In genomic region chr2:105130351-105131060, GRCm38 (mm10) we compare ENCODE assay signal across 8 mouse cellular contexts. TPM values are rescaled to one million over a fixed set of nuclear protein-coding genes. Genes with fewer than 3 reads are reported as not detected.
DNase-seq lines count a peak whose midpoint lies in the region; ATAC-seq lines count a peak whose summit lies in the region.

No protein-coding gene starts in this region.

- no peak for DNase-seq in midbrain, embryonic 14.5 days
- DNase-seq in heart, adult 8-10 months (ENCODE audit: low spot score) = peak; percentile 63
- no peak for DNase-seq in cerebellum, adult 9-11 months
- DNase-seq in lung, postnatal 14 days = no peak

- ATAC-seq in midbrain, embryonic 12.5 days (ENCODE audit: low FRiP score, low read depth) = no peak
- ATAC-seq in midbrain, embryonic 14.5 days (ENCODE audit: low FRiP score, low TSS enrichment) = no peak
- no peak for ATAC-seq in intestine, embryonic 16.5 days
- no peak for ATAC-seq in stomach, embryonic 16.5 days (ENCODE audit: insufficient read depth, low FRiP score)
- ATAC-seq in monocyte, adult 5-6 weeks (replicated peaks; ENCODE audit: insufficient number of reproducible peaks, low FRiP score, low TSS enrichment, poor library complexity, severe bottlenecking) = no peak

- 0 out of 2 replicates have a peak overlapping the region, but pooled peaks have one; percentile 7 for H3K4me3 ChIP-seq in midbrain, embryonic 12.5 days
- no peak overlapping the region for H3K4me3 ChIP-seq in midbrain, embryonic 14.5 days (replicated peaks; ENCODE audit: low read depth, low read length)
- peak overlapping the region; percentile 9; the same call in 1 of the 2 replicates for H3K4me3 ChIP-seq in intestine, embryonic 16.5 days (ENCODE audit: low read length)
- H3K4me3 ChIP-seq in stomach, embryonic 16.5 days (replicated peaks; ENCODE audit: low read length) = peak overlapping the region; percentile 27

- H3K9me3 ChIP-seq in midbrain, embryonic 12.5 days = no peaks in the 10 kb centered on the region
- H3K9me3 ChIP-seq in midbrain, embryonic 14.5 days (ENCODE audit: control insufficient read depth, low read length) = no peaks in the 10 kb centered on the region
- H3K9me3 ChIP-seq in intestine, embryonic 16.5 days (ENCODE audit: control insufficient read depth, low read length) = no peaks in the 10 kb centered on the region
- H3K9me3 ChIP-seq in stomach, embryonic 16.5 days (replicated peaks; ENCODE audit: control insufficient read depth, low read length) = no peaks in the 10 kb centered on the region

- no peaks in the 10 kb centered on the region for H3K36me3 ChIP-seq in midbrain, embryonic 12.5 days
- H3K36me3 ChIP-seq in midbrain, embryonic 14.5 days (ENCODE audit: control insufficient read depth, insufficient read depth, low read length) = no peaks in the 10 kb centered on the region
- no peaks in the 10 kb centered on the region for H3K36me3 ChIP-seq in intestine, embryonic 16.5 days (ENCODE audit: control insufficient read depth, insufficient read depth, low read length)
- no peaks in the 10 kb centered on the region for H3K36me3 ChIP-seq in stomach, embryonic 16.5 days (ENCODE audit: control insufficient read depth, insufficient read depth, low read length)

- peaks cover 28% of the 10 kb centered on the region for H3K4me1 ChIP-seq in midbrain, embryonic 12.5 days
- H3K4me1 ChIP-seq in midbrain, embryonic 14.5 days (ENCODE audit: control insufficient read depth, insufficient read depth, low read length) = no peaks in the 10 kb centered on the region
- H3K4me1 ChIP-seq in intestine, embryonic 16.5 days (ENCODE audit: control insufficient read depth, insufficient read depth, low read length) = peaks cover 19% of the 10 kb centered on the region
- peaks cover 16% of the 10 kb centered on the region; the same call in 1 of the 2 replicates for H3K4me1 ChIP-seq in stomach, embryonic 16.5 days (ENCODE audit: control insufficient read depth, insufficient read depth, low read length)

- no peak overlapping the region for H3K27ac ChIP-seq in midbrain, embryonic 12.5 days (replicated peaks)
- H3K27ac ChIP-seq in midbrain, embryonic 14.5 days (replicated peaks; ENCODE audit: low read depth, low read length) = no peak overlapping the region
- H3K27ac ChIP-seq in intestine, embryonic 16.5 days (ENCODE audit: low read length) = no peak overlapping the region
- H3K27ac ChIP-seq in stomach, embryonic 16.5 days (ENCODE audit: low read length) = no peak overlapping the region

- no peak overlapping the region for H3K9ac ChIP-seq in midbrain, embryonic 12.5 days (replicated peaks)
- no peak overlapping the region for H3K9ac ChIP-seq in midbrain, embryonic 14.5 days (replicated peaks; ENCODE audit: low read length)
- no peak overlapping the region for H3K9ac ChIP-seq in intestine, embryonic 16.5 days (ENCODE audit: low read depth, low read length)
- H3K9ac ChIP-seq in stomach, embryonic 16.5 days (ENCODE audit: low read length) = 0 out of 2 replicates have a peak overlapping the region, but pooled peaks have one; percentile 28

- 1% methylated on average over 32 of the region's 32 CpGs for WGBS in midbrain, embryonic 12.5 days
- WGBS in midbrain, embryonic 14.5 days = under 1% methylated on average over 32 of the region's 32 CpGs
- 5% methylated on average over 32 of the region's 32 CpGs for WGBS in intestine, embryonic 16.5 days
- WGBS in stomach, embryonic 16.5 days = 4% methylated on average over 32 of the region's 32 CpGs

- H3K27me3 ChIP-seq in midbrain, embryonic 12.5 days = peaks cover 100% of the 10 kb centered on the region
- H3K27me3 ChIP-seq in midbrain, embryonic 14.5 days (ENCODE audit: control insufficient read depth, insufficient read depth, low read length) = peaks cover 98% of the 10 kb centered on the region
- peaks cover 88% of the 10 kb centered on the region for H3K27me3 ChIP-seq in intestine, embryonic 16.5 days (replicated peaks; ENCODE audit: control insufficient read depth, insufficient read depth, low read length)
- peaks cover 98% of the 10 kb centered on the region for H3K27me3 ChIP-seq in stomach, embryonic 16.5 days (ENCODE audit: control insufficient read depth, insufficient read depth, low read length)

- 0 out of 2 replicates have a peak overlapping the region, but pooled peaks have one; percentile 19 for H3K4me2 ChIP-seq in midbrain, embryonic 12.5 days (replicated peaks)
- no peak overlapping the region for H3K4me2 ChIP-seq in midbrain, embryonic 14.5 days (ENCODE audit: low read length)
- 0 out of 2 replicates have a peak overlapping the region, but pooled peaks have one; percentile 2 for H3K4me2 ChIP-seq in intestine, embryonic 16.5 days (ENCODE audit: low read depth, low read length)
- H3K4me2 ChIP-seq in stomach, embryonic 16.5 days (ENCODE audit: low read depth, low read length) = peak overlapping the region; percentile 5; the same call in 1 of the 2 replicates

RNA-seq across cellular contexts. Expression of gene Wt1, which starts 4.2 kb away (rescaled TPM):
- 0.11 and 0.12 TPM in 2 replicates for polyA plus RNA-seq in midbrain, embryonic 12.5 days (2016; fragmentation: Nextera tagmentation; extraction: Ambion mirVana)
- polyA plus RNA-seq in midbrain, embryonic 14.5 days (2014; fragmentation: Nextera tagmentation; extraction: Ambion mirVana) = not detected in 2 replicates
- total RNA-seq in heart, adult 8-10 months (2022) = 1 to 10 TPM; 4.7 to 8.3 (median 5.3) TPM
- polyA plus RNA-seq in intestine, embryonic 16.5 days (2015; fragmentation: Nextera tagmentation; extraction: Ambion mirVana) = 8.1 and 10.0 TPM in 2 replicates
- 13.2 and 18.3 TPM in 2 replicates for polyA plus RNA-seq in stomach, embryonic 16.5 days (2015; fragmentation: Nextera tagmentation; extraction: Ambion mirVana)
- total RNA-seq in monocyte, adult 5-6 weeks (2017) = 0.53 TPM in 1 of 3 replicates, not detected in the others

RNA-seq across cellular contexts. Expression of gene Gm11060, which starts 38.7 kb away (rescaled TPM):
- not detected in 2 replicates for polyA plus RNA-seq in midbrain, embryonic 12.5 days (2016; fragmentation: Nextera tagmentation; extraction: Ambion mirVana)
- not detected in 2 replicates for polyA plus RNA-seq in midbrain, embryonic 14.5 days (2014; fragmentation: Nextera tagmentation; extraction: Ambion mirVana)
- total RNA-seq in heart, adult 8-10 months (2022) = not detected
- polyA plus RNA-seq in intestine, embryonic 16.5 days (2015; fragmentation: Nextera tagmentation; extraction: Ambion mirVana) = not detected in 2 replicates
- polyA plus RNA-seq in stomach, embryonic 16.5 days (2015; fragmentation: Nextera tagmentation; extraction: Ambion mirVana) = not detected in 2 replicates
- total RNA-seq in monocyte, adult 5-6 weeks (2017) = not detected in 3 replicates
